Mouse (Mus musculus): ENCODE results near the gene Cfap43.

DNA sequence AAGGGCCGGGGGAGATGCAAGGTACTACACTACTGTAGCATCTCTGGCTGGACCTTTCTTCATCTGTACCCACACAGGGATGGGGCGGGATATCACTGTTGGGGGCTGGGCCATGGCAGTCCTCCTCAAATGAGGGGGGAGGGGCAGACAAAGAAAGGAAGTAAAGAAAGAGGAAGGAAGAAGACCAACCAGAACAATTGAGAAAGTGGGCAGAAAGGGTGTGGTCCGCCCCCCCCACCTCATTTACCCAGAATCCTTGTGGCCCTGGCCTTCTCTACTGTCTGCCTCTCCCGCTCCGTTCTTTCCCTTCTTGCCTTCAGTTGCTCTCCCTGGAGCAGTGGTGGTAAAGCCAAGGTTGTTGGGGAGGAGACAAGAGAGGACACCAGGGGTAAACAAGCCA, 13.5 kb downstream of the Cfap43 start:
- no peak for TF ChIP-seq POLR2AphosphoS2 (IDR thresholded peaks at IDR 0.05; ENCODE audit: insufficient read length, low read depth)
- TF ChIP-seq POLR2A (IDR thresholded peaks at IDR 0.05; ENCODE audit: insufficient read length, low read depth), result no peak
- TF ChIP-seq MAX (IDR thresholded peaks at IDR 0.05; ENCODE audit: low read depth), result no peak
